Mouse (Mus musculus) brain, adult 10 weeks (tissue): ENCODE data around the gene Mgat4b. TPM values are rescaled to one million over a fixed set of nuclear protein-coding genes. Genes with fewer than 3 reads are reported as not detected.

ENCODE experiments used
- polyA plus RNA-seq: library from polyadenylated mRNA; stranded (reverse); fragments of 350-450 nt; fragmentation: Illumina TruSeq; extraction: RNeasy Lipid Tissue Mini Kit (QIAGEN cat#74804); gene quantifications from one replicate; pipeline ENCODE4 v1.2.3, GENCODE M21; 2015; ENCODE audit warnings: low read depth, low replicate concordance

Mgat4b gene
- 44.2 TPM for polyA plus RNA-seq

GRCm38 (mm10) chr11:50210505-50211151 is at the start of gene Mgat4b, which contains the start of gene Sqstm1:
Mgat4b (plus strand) TSS chr11:50210890.
Sqstm1 (minus strand) TSS chr11:50210827.

GRCm38 (mm10) chr11:50174111-50174729 is 36.5 kb upstream of the Mgat4b start, which contains the start of gene Mrnip:
Mrnip (plus strand) TSS chr11:50174444.

GRCm38 (mm10) chr11:50238324-50238723 is 27.6 kb downstream of the Mgat4b start, which contains the start of gene Ltc4s:
Ltc4s (minus strand) TSS chr11:50238616.

Other genes with a start within 250 kb of the Mgat4b start
- gene Rnf130, start 185.5 kb upstream of the Mgat4b start, polyA plus RNA-seq: 82.4 TPM
- 93.4 TPM for gene Tbc1d9b, start 79.5 kb upstream of the Mgat4b start, polyA plus RNA-seq
- gene Mrnip, start 36.4 kb upstream of the Mgat4b start, polyA plus RNA-seq: 22.1 TPM
- gene Sqstm1, start 63 bp upstream of the Mgat4b start, polyA plus RNA-seq: 470 TPM
- gene Ltc4s, start 27.7 kb downstream of the Mgat4b start, polyA plus RNA-seq: 7.8 TPM
- gene Maml1, start 81.4 kb downstream of the Mgat4b start, polyA plus RNA-seq: 5.5 TPM
- 234 TPM for gene Canx, start 114.8 kb downstream of the Mgat4b start, polyA plus RNA-seq
- not detected for gene Cby3, start 143.6 kb downstream of the Mgat4b start, polyA plus RNA-seq
- gene Hnrnph1, start 166.1 kb downstream of the Mgat4b start, polyA plus RNA-seq: 285 TPM
- 31.6 TPM for gene Rufy1, start 220.2 kb downstream of the Mgat4b start, polyA plus RNA-seq